Mouse (Mus musculus): ENCODE data around the gene Inhba. TPM values are rescaled to one million over a fixed set of nuclear protein-coding genes. Genes with fewer than 3 reads are reported as not detected.

The Inhba gene
- 0.65 TPM for polyA plus RNA-seq (2014; fragmentation: Illumina TruSeq; extraction: RNeasy Lipid Tissue Mini Kit (QIAGEN cat#74804); ENCODE audit: low read depth, low replicate concordance)

DNA sequence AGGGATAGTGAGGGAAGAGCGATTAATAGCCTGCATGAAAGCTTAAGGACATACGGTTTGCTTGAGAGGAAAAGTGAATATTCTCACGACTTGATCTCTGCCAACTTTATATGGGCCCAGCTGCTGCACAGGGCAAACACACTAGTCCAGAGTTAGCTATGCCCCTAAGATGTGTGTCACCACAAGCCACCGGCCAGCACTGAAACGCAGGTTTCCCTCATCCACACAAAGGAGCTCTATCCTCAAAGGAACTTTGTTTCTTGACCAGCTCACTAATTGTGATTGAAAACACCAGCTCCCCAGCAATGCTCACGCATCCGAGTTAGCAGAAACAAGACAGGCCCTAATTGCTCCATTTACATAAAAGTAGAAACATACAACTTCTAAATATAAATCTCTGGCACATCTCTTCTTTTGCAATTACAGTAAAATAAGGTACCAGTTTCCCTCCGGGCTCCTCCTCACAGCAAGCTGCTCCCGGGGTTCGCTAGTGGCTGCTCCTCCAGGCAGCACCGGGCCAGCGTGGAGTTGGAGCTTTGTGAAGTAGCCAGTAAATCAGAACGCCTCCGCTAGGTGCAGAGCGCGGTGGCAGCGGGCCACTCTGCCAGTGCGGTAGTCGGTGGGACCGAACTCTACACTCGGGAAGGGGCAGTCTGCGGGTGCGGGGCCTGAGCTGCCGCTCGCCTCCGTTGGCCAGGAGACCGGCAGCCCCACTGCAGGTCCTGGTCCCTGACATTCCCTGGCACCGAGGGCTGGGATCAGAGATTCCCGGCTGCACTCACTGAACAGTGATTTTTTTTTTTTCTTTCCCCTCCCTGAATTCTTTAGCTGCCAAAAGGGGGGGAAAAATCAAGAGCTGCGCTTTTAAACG, at the start of gene Inhba:
Inhba (plus strand) TSS at position 480 of the 871 bp plus-strand sequence.

Data from kidney, adult 10 weeks (tissue).